Mouse (Mus musculus) CH12.LX (cell line): Measurements from ENCODE around the gene Per1. TPM values are rescaled to one million over a fixed set of nuclear protein-coding genes. Genes with fewer than 3 reads are reported as not detected.

Experiments used
- DNase-seq: peaks from one replicate; pipeline ENCODE4 v3.0.0-alpha.2; 2013; ENCODE audit errors: extremely low read depth
- H3K27ac ChIP-seq: 2 replicates; pipeline ENCODE4 v1.5.1; 2012; ENCODE audit warnings: low read depth, mild to moderate bottlenecking, control low read depth, moderate library complexity; ENCODE audit not compliant: insufficient read depth
- H3K27me3 ChIP-seq: replicated peaks from 2 replicates; pipeline ENCODE3; 2012; ENCODE audit warnings: inconsistent platforms
- H3K36me3 ChIP-seq, 2 experiments: replicated peaks in 1 of 2; 2 replicates each; pipeline versions ENCODE3 to v1.6.1; 2012; ENCODE audit warnings: inconsistent platforms in 1 of 2, low read length in 1 of 2, mild to moderate bottlenecking in 1 of 2, mixed read lengths in 1 of 2, moderate library complexity in 1 of 2; ENCODE audit not compliant: control insufficient read depth in 1 of 2, insufficient read depth in 1 of 2
- H3K4me1 ChIP-seq, 2 experiments: 2 replicates each; pipeline ENCODE4 v1.6.1; 2012; ENCODE audit warnings: inconsistent platforms in 1 of 2, moderate library complexity in 1 of 2; ENCODE audit not compliant: insufficient read depth in 2 of 2, control insufficient read depth in 1 of 2
- H3K4me2 ChIP-seq: 2 replicates; pipeline ENCODE4 v1.6.1; 2012; ENCODE audit warnings: low read depth, mild to moderate bottlenecking, control low read depth; ENCODE audit not compliant: poor library complexity, insufficient read depth, severe bottlenecking
- H3K4me3 ChIP-seq, 3 experiments: fragments of 150-350 bp in 1 of 3; sonication (generic) in 1 of 3; replicated peaks in 1 of 3; 2 replicates each; pipeline versions ENCODE3 to v1.5.1; 2011 to 2012; ENCODE audit warnings: low read depth in 2 of 3, low read length in 2 of 3, mild to moderate bottlenecking in 2 of 3, moderate library complexity in 2 of 3, control low read depth in 1 of 3, improper control_type of control experiment in 1 of 3, inconsistent platforms in 1 of 3, mixed read lengths in 1 of 3; ENCODE audit not compliant: poor library complexity in 1 of 3
- H3K79me2 ChIP-seq: replicated peaks from 2 replicates; pipeline ENCODE4 v1.6.1; 2012; ENCODE audit warnings: mild to moderate bottlenecking, moderate library complexity; ENCODE audit not compliant: control insufficient read depth, poor library complexity, insufficient read depth, severe bottlenecking; ENCODE audit errors: extremely low read depth
- H3K9ac ChIP-seq: 2 replicates; pipeline ENCODE4 v1.6.1; 2012; ENCODE audit warnings: low read depth, mild to moderate bottlenecking, control low read depth, moderate library complexity; ENCODE audit not compliant: insufficient read depth
- H3K9me3 ChIP-seq: replicated peaks from 2 replicates; pipeline ENCODE3; 2012; ENCODE audit warnings: low read length, inconsistent platforms, mixed read lengths
- BHLHE40 ChIP-seq: IDR thresholded peaks from 2 replicates; pipeline ENCODE4 v1.6.1; 2011; ENCODE audit warnings: mild to moderate bottlenecking, low read depth, low read length, improper control_type of control experiment
- E2F4 ChIP-seq: IDR thresholded peaks from 2 replicates; pipeline ENCODE4 v1.6.1; 2011; ENCODE audit warnings: low read depth, low read length, improper control_type of control experiment; ENCODE audit not compliant: insufficient replicate concordance
- ELF1 ChIP-seq: IDR thresholded peaks from 2 replicates; pipeline ENCODE4 v1.6.1; 2014; ENCODE audit warnings: low read depth, mild to moderate bottlenecking, inconsistent platforms, low read length, improper control_type of control experiment
- ETS1 ChIP-seq: conservative IDR thresholded peaks from 2 replicates; pipeline ENCODE4 v1.6.1; 2012; ENCODE audit warnings: low read depth, mild to moderate bottlenecking, inconsistent platforms, low read length, improper control_type of control experiment, moderate library complexity
- HCFC1 ChIP-seq: IDR thresholded peaks from 2 replicates; pipeline ENCODE4 v1.6.1; 2012; ENCODE audit warnings: low read depth, mild to moderate bottlenecking, inconsistent platforms, low read length, improper control_type of control experiment
- IRF4 ChIP-seq: IDR thresholded peaks from 2 replicates; pipeline ENCODE4 v1.6.1; 2014; ENCODE audit warnings: low read depth, mild to moderate bottlenecking, inconsistent platforms, low read length, improper control_type of control experiment
- JUND ChIP-seq: conservative IDR thresholded peaks from 2 replicates; pipeline ENCODE4 v1.6.1; 2011; ENCODE audit warnings: low read depth, low read length, improper control_type of control experiment
- KAT2A ChIP-seq: IDR thresholded peaks from 2 replicates; pipeline ENCODE4 v1.6.1; 2012; ENCODE audit warnings: low read length, improper control_type of control experiment, inconsistent platforms; ENCODE audit not compliant: insufficient replicate concordance
- MAFK ChIP-seq: IDR thresholded peaks from 2 replicates; pipeline ENCODE4 v1.6.1; 2011; ENCODE audit warnings: low read length, improper control_type of control experiment; ENCODE audit not compliant: insufficient replicate concordance
- MAX ChIP-seq: IDR thresholded peaks from 2 replicates; pipeline ENCODE4 v1.6.1; 2011; ENCODE audit warnings: low read length, improper control_type of control experiment
- MAZ ChIP-seq: IDR thresholded peaks from 2 replicates; pipeline ENCODE4 v1.6.1; 2012; ENCODE audit warnings: low read depth, mild to moderate bottlenecking, inconsistent platforms, low read length, improper control_type of control experiment, moderate library complexity
- MEF2A ChIP-seq: IDR thresholded peaks from 2 replicates; pipeline ENCODE4 v1.6.1; 2014; ENCODE audit warnings: low read depth, mild to moderate bottlenecking, inconsistent platforms, low read length, improper control_type of control experiment, borderline replicate concordance
- MXI1 ChIP-seq: IDR thresholded peaks from 2 replicates; pipeline ENCODE4 v1.6.1; 2011; ENCODE audit warnings: mild to moderate bottlenecking, low read depth, low read length, improper control_type of control experiment
- NELFE ChIP-seq: IDR thresholded peaks from 2 replicates; pipeline ENCODE4 v1.6.1; 2011; ENCODE audit warnings: low read depth, low read length, improper control_type of control experiment
- NRF1 ChIP-seq: IDR thresholded peaks from 2 replicates; pipeline ENCODE4 v1.6.1; 2014; ENCODE audit warnings: low read depth, mild to moderate bottlenecking, inconsistent platforms, low read length, improper control_type of control experiment, moderate library complexity
- PAX5 ChIP-seq: IDR thresholded peaks from 2 replicates; pipeline ENCODE4 v1.6.1; 2012; ENCODE audit warnings: low read length, inconsistent platforms, mixed read lengths
- POLR2A ChIP-seq: IDR thresholded peaks from 2 replicates; pipeline ENCODE4 v1.6.1; 2011; ENCODE audit warnings: low read depth, mild to moderate bottlenecking, improper control_type of control experiment, low read length
- RAD21 ChIP-seq: IDR thresholded peaks from 2 replicates; pipeline ENCODE4 v1.6.1; 2011; ENCODE audit warnings: low read depth, mild to moderate bottlenecking, low read length, improper control_type of control experiment, moderate library complexity
- RCOR1 ChIP-seq: conservative IDR thresholded peaks from 2 replicates; pipeline ENCODE4 v1.6.1; 2012; ENCODE audit warnings: low read depth, mild to moderate bottlenecking, inconsistent platforms, low read length, improper control_type of control experiment
- SIN3A ChIP-seq: IDR thresholded peaks from 2 replicates; pipeline ENCODE4 v1.6.1; 2012; ENCODE audit warnings: low read length, improper control_type of control experiment, inconsistent platforms
- SMC3 ChIP-seq: IDR thresholded peaks from 2 replicates; pipeline ENCODE4 v1.6.1; 2011; ENCODE audit warnings: low read depth, low read length, improper control_type of control experiment
- TBP ChIP-seq: conservative IDR thresholded peaks from 2 replicates; pipeline ENCODE4 v1.6.1; 2011; ENCODE audit warnings: low read depth, low read length, improper control_type of control experiment
- USF2 ChIP-seq: conservative IDR thresholded peaks from 2 replicates; pipeline ENCODE4 v1.6.1; 2011; ENCODE audit warnings: low read depth, low read length, improper control_type of control experiment
- ZKSCAN1 ChIP-seq: IDR thresholded peaks from 2 replicates; pipeline ENCODE4 v1.6.1; 2012; ENCODE audit warnings: low read depth, inconsistent platforms, low read length, improper control_type of control experiment, borderline replicate concordance
- ZNF384 ChIP-seq: IDR thresholded peaks from 2 replicates; pipeline ENCODE4 v1.6.1; 2012; ENCODE audit warnings: low read depth, low read length, improper control_type of control experiment, inconsistent platforms
- dilution Hi-C: fragments of 300-500 bp; cut with MboI; formaldehyde crosslinking; loops from 2 replicates; pipeline ENCODE4 v1.14.3; 2020; ENCODE audit warnings: low sequenced_read_pairs; ENCODE audit not compliant: extremely low pct_unique_long_range_greater_than_20kb, extremely low pct_ligation_motif_present
- in situ Hi-C: fragments of 300-500 bp; cut with MboI; formaldehyde crosslinking; loops from 3 replicates; pipeline ENCODE4 v1.14.3; 2019; ENCODE audit warnings: low sequenced_read_pairs, low pct_ligation_motif_present, low pct_unique_long_range_greater_than_20kb, mixed read lengths
- polyA plus RNA-seq: library from polyadenylated mRNA; unstranded; fragments of >175 nt; gene quantifications from 2 replicates; pipeline ENCODE4 v1.2.1, GENCODE M21; 2012; ENCODE audit warnings: low read depth; ENCODE audit not compliant: insufficient read length
- total RNA-seq, 2 experiments: library from RNA; depleted of rRNA; stranded (reverse); fragments of 300-350 nt in 1 of 2; fragments of >200 nt in 1 of 2; gene quantifications; 2 replicates each; pipeline ENCODE4 v1.2.3; 2012 to 2014

Per1 gene
- total and polyA plus RNA-seq, 3 experiments, result 2.8 to 38.3 (median 11.8) TPM

DNA sequence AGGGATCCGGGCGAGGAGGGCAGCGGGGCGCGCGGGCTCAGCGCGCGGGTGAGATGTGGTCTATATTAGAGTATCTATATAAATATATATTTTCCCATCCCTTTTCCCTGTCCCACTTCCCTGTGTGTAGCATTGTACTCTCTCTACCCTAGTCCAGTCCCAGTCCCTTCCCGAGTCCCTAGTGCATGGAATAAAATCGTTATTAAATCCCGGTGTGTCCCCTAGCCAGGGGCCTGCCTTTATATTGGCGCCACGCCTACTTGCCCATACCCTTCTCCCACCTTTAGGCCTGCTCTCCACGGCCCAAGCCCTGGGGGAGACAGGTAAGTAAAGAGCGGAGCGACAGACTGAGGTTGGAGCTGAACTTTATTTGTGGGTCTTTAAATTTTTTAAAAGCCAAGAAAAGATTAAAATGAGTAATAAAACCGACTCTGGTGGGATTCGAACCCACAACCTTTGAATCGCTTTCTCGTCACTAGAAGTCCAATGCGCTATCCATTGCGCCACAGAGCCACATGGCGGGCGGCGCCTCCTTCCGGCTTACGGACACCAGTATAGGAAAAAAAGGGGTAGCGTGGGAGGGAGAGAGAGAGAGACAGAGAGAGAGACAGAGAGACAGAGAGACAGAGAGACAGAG is 28.2 kb downstream of the Per1 start (continued):
- TF ChIP-seq RCOR1 (no peak), MEF2A (0 out of 2 replicates have a peak, but pooled peaks have one; percentile 47), PAX5 (no peak), HCFC1 (peak; percentile 61; the same call in 1 of the 2 replicates), MAZ (peak; percentile 87), RAD21 (no peak), TBP (peak; percentile 98), ETS1 (no peak), ZNF384 (peak; percentile 65)

DNA sequence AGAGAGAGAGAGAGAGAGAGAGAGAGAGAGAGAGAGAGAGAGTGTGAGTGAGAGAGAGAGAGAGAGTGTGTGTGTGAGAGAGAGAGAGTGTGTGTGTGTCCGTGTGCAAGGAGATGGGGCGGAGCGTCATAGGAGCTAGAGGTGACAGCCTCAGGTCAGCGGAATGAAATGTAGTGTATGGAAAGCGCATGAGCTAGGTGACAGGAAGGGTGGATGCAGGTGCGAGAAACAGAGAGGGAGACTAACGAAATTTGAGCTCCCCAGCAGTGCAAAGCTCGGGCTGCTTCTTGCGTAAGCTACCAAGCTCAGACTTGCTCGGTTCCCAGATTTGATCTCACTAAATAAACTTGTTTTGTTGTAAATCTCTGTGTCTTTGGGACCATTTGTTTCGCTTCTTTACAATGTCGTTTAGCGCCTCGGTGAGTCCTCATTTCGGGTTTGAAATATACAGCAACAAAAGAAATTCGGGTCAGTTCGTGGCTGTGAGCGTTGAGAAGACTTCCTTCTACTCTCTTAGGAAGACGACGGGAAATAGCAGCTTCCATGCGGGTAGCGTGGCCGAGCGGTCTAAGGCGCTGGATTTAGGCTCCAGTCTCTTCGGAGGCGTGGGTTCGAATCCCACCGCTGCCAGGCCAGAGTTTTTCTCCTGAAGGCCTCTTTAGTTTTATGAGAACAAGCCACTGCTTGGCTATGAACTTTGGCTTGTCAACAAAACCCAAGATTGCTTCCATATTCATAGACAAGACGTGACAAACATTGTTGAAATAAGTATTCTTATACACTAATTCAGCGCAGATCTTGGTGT is 28.9 kb downstream of the Per1 start:
- DNase-seq, result peak; percentile 97
- peak overlapping the region; percentile 23; the same call in 1 of the 2 replicates for H3K4me2 ChIP-seq
- peak overlapping the region; percentile 75 for H3K9ac ChIP-seq
- H3K27me3 ChIP-seq, result peaks cover 66% of the 10 kb centered on the region
- H3K36me3 ChIP-seq, result no peaks in the 10 kb centered on the region
- H3K27ac ChIP-seq, result peak overlapping the region; percentile 65
- H3K79me2 ChIP-seq, result no peaks in the 10 kb centered on the region
- in situ Hi-C loops (no loop called here), dilution Hi-C loops (no loop called here)
- H3K4me1 ChIP-seq, result peaks cover 3 to 45% of the 10 kb centered on the region in 2 experiments
- TF ChIP-seq MAX (peak; percentile 49; the same call in 1 of the 2 replicates), NRF1 (peak; percentile 69), IRF4 (peak; percentile 1; the same call in 1 of the 2 replicates), ZNF384 (peak; percentile 5; the same call in 1 of the 2 replicates), KAT2A (peak; percentile 70; the same call in 1 of the 2 replicates), USF2 (no peak), ZKSCAN1 (no peak), NELFE (no peak), SMC3 (peak; percentile 26; the same call in 1 of the 2 replicates), MAFK (peak; percentile 92), JUND (peak; percentile 88), ELF1 (peak; percentile 92), MEF2A (0 out of 2 replicates have a peak, but pooled peaks have one; percentile 5), SIN3A (peak; percentile 85), E2F4 (peak; percentile 7; the same call in 1 of the 2 replicates), TBP (peak; percentile 98), BHLHE40 (peak; percentile 79), POLR2A (0 out of 2 replicates have a peak, but pooled peaks have one; percentile 38), MAZ (no peak), MXI1 (0 out of 2 replicates have a peak, but pooled peaks have one; percentile 71)
- peak overlapping the region; percentile 68 to 97 (median 69) for H3K4me3 ChIP-seq
- no peaks in the 10 kb centered on the region for H3K9me3 ChIP-seq
